ENCODE assay signal across 8 mouse cellular contexts in the genomic region with DNA sequence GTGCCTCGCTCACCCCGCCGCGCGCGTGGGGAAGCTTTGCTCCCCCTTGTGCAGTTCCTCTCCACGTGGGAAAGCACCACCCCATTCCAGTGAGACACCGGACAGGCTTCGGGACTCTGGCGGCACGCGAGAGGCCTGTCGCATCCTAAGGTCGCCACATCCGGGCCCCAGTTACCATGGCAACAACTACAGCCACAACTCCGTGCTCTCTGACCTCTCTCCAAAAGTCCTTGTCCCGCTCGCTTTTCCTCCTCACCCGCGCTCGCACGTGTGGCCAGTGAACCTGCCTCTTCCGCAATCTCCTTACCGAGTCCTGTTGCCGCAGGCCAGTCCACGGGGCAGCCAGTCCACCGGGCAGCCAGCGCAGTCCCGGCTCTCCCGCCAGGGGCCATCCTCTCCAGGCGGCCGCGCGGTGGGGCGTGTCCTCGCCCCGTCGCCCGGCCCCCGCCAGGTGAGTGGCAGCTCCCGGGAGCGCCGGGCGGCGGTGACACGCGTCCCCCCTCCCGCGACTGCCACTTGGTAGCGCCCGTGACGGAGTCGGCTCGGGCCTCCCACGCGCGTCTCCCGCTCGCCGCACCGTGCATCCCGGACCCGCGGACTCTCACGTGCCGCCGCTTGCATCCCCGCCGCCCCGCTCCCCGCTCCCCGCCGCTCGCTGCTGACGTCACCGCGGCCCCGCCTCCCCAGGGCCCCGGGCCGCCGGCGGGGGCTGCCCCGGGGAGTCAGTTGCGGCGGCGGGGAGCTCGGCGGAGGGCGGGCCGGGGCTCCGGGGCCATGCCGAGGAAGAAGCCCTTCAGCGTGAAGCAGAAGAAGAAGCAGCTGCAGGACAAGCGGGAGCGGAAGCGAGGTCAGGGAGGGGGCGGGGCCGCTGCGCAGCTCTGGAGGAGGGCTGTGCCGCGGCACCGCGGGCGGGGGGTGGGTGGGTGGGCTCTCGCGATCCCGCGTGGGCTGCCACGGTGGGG. TPM values are rescaled to one million over a fixed set of nuclear protein-coding genes. Genes with fewer than 3 reads are reported as not detected.
DNase-seq lines count a peak whose midpoint lies in the region; ATAC-seq and TF ChIP-seq lines count a peak whose summit lies in the region.

A gene (plus strand): TSS at position 451 of the 962 bp plus-strand sequence.
A gene (minus strand): TSS at position 836 of the 962 bp plus-strand sequence.

- no peaks in the 10 kb centered on the region for H3K27me3 ChIP-seq in embryonic facial prominence, embryonic 13.5 days
- H3K27me3 ChIP-seq in heart, adult 2 months (ENCODE audit: control insufficient read depth, insufficient read depth, low read length) = no peaks in the 10 kb centered on the region
- H3K27me3 ChIP-seq in limb, embryonic 13.5 days = no peaks in the 10 kb centered on the region
- no peaks in the 10 kb centered on the region for H3K27me3 ChIP-seq in midbrain, embryonic 16.5 days (ENCODE audit: control insufficient read depth, insufficient read depth, low read depth, low read length)

- H3K36me3 ChIP-seq in embryonic facial prominence, embryonic 13.5 days = peaks cover 42% of the 10 kb centered on the region
- H3K36me3 ChIP-seq in heart, adult 2 months (ENCODE audit: control insufficient read depth, insufficient read depth, low read length) = no peaks in the 10 kb centered on the region
- peaks cover 48% of the 10 kb centered on the region for H3K36me3 ChIP-seq in limb, embryonic 13.5 days
- H3K36me3 ChIP-seq in midbrain, embryonic 16.5 days (ENCODE audit: control insufficient read depth, insufficient read depth, low read length) = peaks cover 19% of the 10 kb centered on the region

- no peak for TF ChIP-seq EP300 in heart, adult 2 months (IDR thresholded peaks at IDR 0.05; ENCODE audit: insufficient read depth, low read depth, low read length)

- H3K79me2 ChIP-seq in heart, adult 2 months (replicated peaks; ENCODE audit: control insufficient read depth, insufficient read depth, low read length) = no peaks in the 10 kb centered on the region

- H3K9me3 ChIP-seq in embryonic facial prominence, embryonic 13.5 days = no peaks in the 10 kb centered on the region
- no peaks in the 10 kb centered on the region for H3K9me3 ChIP-seq in limb, embryonic 13.5 days
- no peaks in the 10 kb centered on the region for H3K9me3 ChIP-seq in midbrain, embryonic 16.5 days (replicated peaks; ENCODE audit: control insufficient read depth, low read length, poor library complexity, severe bottlenecking)

- peaks cover 20% of the 10 kb centered on the region for H3K4me1 ChIP-seq in embryonic facial prominence, embryonic 13.5 days
- H3K4me1 ChIP-seq in heart, adult 2 months (ENCODE audit: control insufficient read depth, insufficient read depth, low read length) = peaks cover 2% of the 10 kb centered on the region
- peaks cover 19% of the 10 kb centered on the region for H3K4me1 ChIP-seq in limb, embryonic 13.5 days
- H3K4me1 ChIP-seq in midbrain, embryonic 16.5 days (ENCODE audit: control insufficient read depth, insufficient read depth, low read length) = peaks cover 15% of the 10 kb centered on the region

- peak within 1 kb of the TSS; percentile 91 for H3K9ac ChIP-seq in embryonic facial prominence, embryonic 13.5 days
- peak within 1 kb of the TSS; percentile 81 for H3K9ac ChIP-seq in heart, adult 2 months (ENCODE audit: low read depth, low read length)
- H3K9ac ChIP-seq in limb, embryonic 13.5 days = peak within 1 kb of the TSS; percentile 89
- H3K9ac ChIP-seq in midbrain, embryonic 16.5 days (ENCODE audit: low read depth, low read length) = peak within 1 kb of the TSS; percentile 90

- peak; percentile 58 for TF ChIP-seq CTCF in heart, adult 2 months (IDR thresholded peaks at IDR 0.05)

- no peak; the same call in 1 of the 2 replicates for TF ChIP-seq POLR2A in heart, adult 2 months (IDR thresholded peaks at IDR 0.05; ENCODE audit: insufficient read depth, low read depth, low read length)

- peak; percentile 79 for ATAC-seq in embryonic facial prominence, embryonic 13.5 days (ENCODE audit: insufficient number of reproducible peaks, insufficient read depth, low FRiP score, low TSS enrichment, low read depth)
- ATAC-seq in limb, embryonic 13.5 days (ENCODE audit: low FRiP score, low read depth) = peak; percentile 86
- peak; percentile 82 for ATAC-seq in midbrain, embryonic 16.5 days

- DNase-seq in 3134 (ENCODE audit: extremely low read depth, insufficient read length, low spot score) = peak; percentile 96
- DNase-seq in adrenal gland, postnatal 36 days = peak; percentile 93 to 94
- peak; percentile 92 to 94 for DNase-seq in heart, adult 2 months
- DNase-seq in kidney, adult 8-10 months = peak; percentile 91 to 92
- DNase-seq in spleen, postnatal 10 days (ENCODE audit: low spot score in 2 of 2) = peak; percentile 86 to 87

- peak within 1 kb of the TSS; percentile 97 for H3K27ac ChIP-seq in embryonic facial prominence, embryonic 13.5 days
- peak within 1 kb of the TSS; percentile 89 for H3K27ac ChIP-seq in heart, adult 2 months
- H3K27ac ChIP-seq in limb, embryonic 13.5 days = peak within 1 kb of the TSS; percentile 90
- H3K27ac ChIP-seq in midbrain, embryonic 16.5 days (ENCODE audit: low read length) = peak within 1 kb of the TSS; percentile 95

- H3K4me2 ChIP-seq in embryonic facial prominence, embryonic 13.5 days = peak within 1 kb of the TSS; percentile 83
- H3K4me2 ChIP-seq in limb, embryonic 13.5 days (replicated peaks) = peak within 1 kb of the TSS; percentile 89
- peak within 1 kb of the TSS; percentile 76 for H3K4me2 ChIP-seq in midbrain, embryonic 16.5 days (ENCODE audit: low read length)

- H3K4me3 ChIP-seq in embryonic facial prominence, embryonic 13.5 days = peak within 1 kb of the TSS; percentile 97
- H3K4me3 ChIP-seq in heart, adult 2 months = peak within 1 kb of the TSS; percentile 65
- peak within 1 kb of the TSS; percentile 87 for H3K4me3 ChIP-seq in limb, embryonic 13.5 days
- H3K4me3 ChIP-seq in midbrain, embryonic 16.5 days (ENCODE audit: low read depth, low read length) = peak within 1 kb of the TSS; percentile 94

- intact Hi-C loops in heart, adult 2 months (cut with DNase I) = loop anchor here (1.0 to 10.0 kb wide), 3 partner anchors 9 to 145 kb away; a partner anchor contains a TSS

- WGBS in embryonic facial prominence, embryonic 13.5 days = under 1% methylated on average over 86 of the region's 109 CpGs
- WGBS in heart, adult 2 months = under 1% methylated on average over 97 of the region's 109 CpGs
- WGBS in limb, embryonic 13.5 days = under 1% methylated on average over 72 of the region's 109 CpGs
- WGBS in midbrain, embryonic 16.5 days = under 1% methylated on average over 83 of the region's 109 CpGs

RNA-seq across cellular contexts. Expression of the first gene that starts in this region (rescaled TPM):
- 10 to 100 TPM; 51.2 to 54.4 TPM for total RNA-seq in adrenal gland, postnatal 36 days (2021)
- 56.3 and 64.8 TPM in 2 replicates for polyA plus RNA-seq in embryonic facial prominence, embryonic 13.5 days (2015; fragmentation: Nextera tagmentation; extraction: Ambion mirVana)
- 10 to 100 TPM; 27.4 to 35.6 TPM for total RNA-seq in heart, adult 2 months (2021)
- polyA plus RNA-seq in heart, adult 2 months (2012; rRNA removed) = 17.0 and 18.2 TPM in 2 replicates
- 60.8 and 65.1 TPM in 2 replicates for polyA plus RNA-seq in limb, embryonic 13.5 days (2015; fragmentation: Nextera tagmentation; extraction: Ambion mirVana)
- polyA plus RNA-seq in midbrain, embryonic 16.5 days (2015; fragmentation: Nextera tagmentation; extraction: Ambion mirVana) = 63.3 and 66.8 TPM in 2 replicates

RNA-seq across cellular contexts. Expression of the second gene that starts in this region (rescaled TPM):
- 10 to 100 TPM; 18.3 to 19.1 TPM for total RNA-seq in adrenal gland, postnatal 36 days (2021)
- 44.4 and 56.9 TPM in 2 replicates for polyA plus RNA-seq in embryonic facial prominence, embryonic 13.5 days (2015; fragmentation: Nextera tagmentation; extraction: Ambion mirVana)
- 1 to 10 TPM; 3.9 to 4.3 TPM for total RNA-seq in heart, adult 2 months (2021)
- 6.8 and 7.6 TPM in 2 replicates for polyA plus RNA-seq in heart, adult 2 months (2012; rRNA removed)
- polyA plus RNA-seq in limb, embryonic 13.5 days (2015; fragmentation: Nextera tagmentation; extraction: Ambion mirVana) = 44.4 and 46.4 TPM in 2 replicates
- 102 and 107 TPM in 2 replicates for polyA plus RNA-seq in midbrain, embryonic 16.5 days (2015; fragmentation: Nextera tagmentation; extraction: Ambion mirVana)

Comparison
In these comparisons a context has a peak if more than half of its experiments do, and no peak if none do; other contexts are left out.
1. Peak in every context shown above with its lines: DNase-seq, ATAC-seq, H3K4me3 ChIP-seq and H3K27ac ChIP-seq.